Mouse (Mus musculus): ENCODE data around the gene Efnb2. TPM values are rescaled to one million over a fixed set of nuclear protein-coding genes. Genes with fewer than 3 reads are reported as not detected.

Gene Efnb2
- 0.12 and 0.13 TPM in 2 replicates for total RNA-seq (2012; rRNA removed)
- polyA plus RNA-seq (2012; ENCODE audit: insufficient read depth in 1 of 2, insufficient read length in 2 of 2, low read depth in 1 of 2, low replicate concordance in 2 of 2, missing spikeins in 1 of 2), result under 1 TPM in 1 of 2 experiments, not detected in 1; 0.19 TPM

DNA sequence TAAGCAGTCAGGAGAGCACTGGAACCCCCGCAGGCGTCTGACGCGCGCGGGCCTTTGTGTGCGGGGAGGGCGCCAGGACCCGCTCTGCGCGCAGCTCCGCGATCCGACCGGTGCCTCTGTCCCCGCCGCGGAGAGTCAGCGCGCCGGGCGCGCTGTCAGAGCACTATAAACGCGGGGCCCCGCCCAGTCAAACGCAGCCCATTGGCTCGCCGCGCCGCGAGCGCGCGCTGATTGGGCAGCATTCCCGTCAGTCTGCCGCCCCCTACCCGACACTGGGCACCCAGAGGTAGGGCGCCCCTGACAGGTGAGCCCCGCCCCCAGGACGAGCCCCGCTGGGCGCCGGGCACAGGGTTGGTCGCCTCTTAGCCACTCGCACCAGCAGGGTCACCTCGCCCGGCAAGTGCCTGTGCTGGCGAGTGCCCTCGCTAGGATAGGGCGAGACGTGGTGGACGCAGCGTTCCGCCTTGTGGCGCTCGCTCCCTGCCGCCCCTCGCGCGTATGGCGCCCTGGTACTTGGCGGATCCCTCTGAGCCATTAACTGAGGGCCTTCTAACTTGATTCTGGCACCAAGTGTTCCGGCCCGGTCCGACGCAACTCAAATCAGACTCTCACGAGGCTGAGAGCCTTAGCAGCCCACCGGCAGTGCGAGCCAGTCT is at the start of gene Efnb2:
Efnb2 (minus strand) TSS at position 140 of the 656 bp plus-strand sequence.
- no peaks in the 10 kb centered on the region for H3K4me1 ChIP-seq (ENCODE audit: control insufficient read depth in 1 of 2, insufficient read depth in 2 of 2, low read length in 2 of 2)
- no peaks in the 10 kb centered on the region for H3K79me2 ChIP-seq (ENCODE audit: control insufficient read depth, insufficient read depth, low read length, poor library complexity)
- no peak within 1 kb of the TSS for H3K4me3 ChIP-seq (ENCODE audit: control insufficient read depth in 1 of 2, insufficient read depth in 1 of 2, low read depth in 2 of 2, low read length in 2 of 2)
- no peak within 1 kb of the TSS for H3K27ac ChIP-seq (ENCODE audit: control insufficient read depth, low read depth, low read length)
- no peaks in the 10 kb centered on the region for H3K27me3 ChIP-seq (ENCODE audit: control insufficient read depth in 1 of 2, insufficient read depth in 2 of 2, low read length in 2 of 2)
- no peaks in the 10 kb centered on the region for H3K9me3 ChIP-seq (replicated peaks; ENCODE audit: insufficient read depth, low read length)
- H3K36me3 ChIP-seq (ENCODE audit: control insufficient read depth in 1 of 2, insufficient read depth in 2 of 2, low read length in 2 of 2), result peaks cover 0 to 14% of the 10 kb centered on the region in 2 experiments; a peak in 2 of 4 replicates
- no peak for DNase-seq (ENCODE audit: low read depth, low spot score)
- TF ChIP-seq MEF2A (IDR thresholded peaks at IDR 0.05; ENCODE audit: extremely low read depth, insufficient replicate concordance, low read depth, low read length, poor library complexity, severe bottlenecking) (no peak), MAZ (IDR thresholded peaks at IDR 0.05; ENCODE audit: low read depth, low read length) (no peak), ETS1 (IDR thresholded peaks at IDR 0.05; ENCODE audit: low read depth, low read length) (no peak), ZNF384 (IDR thresholded peaks at IDR 0.05; ENCODE audit: low read depth, low read length) (no peak), RAD21 (IDR thresholded peaks at IDR 0.05; ENCODE audit: low read depth, low read length) (no peak), POLR2AphosphoS5 (IDR thresholded peaks at IDR 0.05; ENCODE audit: borderline replicate concordance, low read depth, low read length) (no peak), TCF12 (IDR thresholded peaks at IDR 0.05; ENCODE audit: low read depth, low read length) (no peak), TAL1 (IDR thresholded peaks at IDR 0.05; ENCODE audit: low read length) (no peak), ELF1 (IDR thresholded peaks at IDR 0.05; ENCODE audit: low read depth, low read length) (no peak), NRF1 (IDR thresholded peaks at IDR 0.05; ENCODE audit: insufficient read depth, low read depth, low read length, poor library complexity, severe bottlenecking) (no peak), CTCF (IDR thresholded peaks at IDR 0.05 in 2 of 3, conservative IDR thresholded peaks at IDR 0.05 in 1 of 3; ENCODE audit: control insufficient read depth in 1 of 3, insufficient read depth in 1 of 3, low read depth in 2 of 3, low read length in 3 of 3, poor library complexity in 1 of 3, severe bottlenecking in 1 of 3) (no peak), CHD1 (IDR thresholded peaks at IDR 0.05; ENCODE audit: low read depth, low read length) (no peak), USF1 (IDR thresholded peaks at IDR 0.05; ENCODE audit: low read depth, low read length) (no peak), USF2 (IDR thresholded peaks at IDR 0.05; ENCODE audit: borderline replicate concordance in 1 of 2, insufficient read depth in 1 of 2, low read depth in 1 of 2, low read length in 2 of 2) (no peak), E2F4 (IDR thresholded peaks at IDR 0.05; ENCODE audit: borderline replicate concordance, low read depth, low read length) (no peak), MXI1 (IDR thresholded peaks at IDR 0.05; ENCODE audit: low read depth, low read length) (no peak), GABPA (IDR thresholded peaks at IDR 0.05; ENCODE audit: low read depth, low read length) (no peak), HCFC1 (IDR thresholded peaks at IDR 0.05; ENCODE audit: low read depth, low read length) (no peak), TBP (IDR thresholded peaks at IDR 0.05; ENCODE audit: low read depth, low read length) (no peak)
- H3K9ac ChIP-seq (ENCODE audit: control insufficient read depth, low read depth, low read length, poor library complexity, severe bottlenecking), result no peak within 1 kb of the TSS

All from MEL (cell line).